Mouse (Mus musculus) E14TG2a.4 (cell line): ENCODE measurements at regions not wholly inside any gene's neighbourhood (a gene's known extent, or its start where the extent isn't known, plus 50 kb on each side); places are given as distances from the start of the nearest gene placed in this dataset.

Experiments
- CTCF ChIP-seq: conservative IDR thresholded peaks from 2 replicates; pipeline ENCODE4 v1.5.1; 2014; ENCODE audit warnings: low read length
- POU5F1 ChIP-seq: IDR thresholded peaks from 2 replicates; pipeline ENCODE4 v1.6.1; 2014; ENCODE audit warnings: low read length, borderline replicate concordance

DNA sequence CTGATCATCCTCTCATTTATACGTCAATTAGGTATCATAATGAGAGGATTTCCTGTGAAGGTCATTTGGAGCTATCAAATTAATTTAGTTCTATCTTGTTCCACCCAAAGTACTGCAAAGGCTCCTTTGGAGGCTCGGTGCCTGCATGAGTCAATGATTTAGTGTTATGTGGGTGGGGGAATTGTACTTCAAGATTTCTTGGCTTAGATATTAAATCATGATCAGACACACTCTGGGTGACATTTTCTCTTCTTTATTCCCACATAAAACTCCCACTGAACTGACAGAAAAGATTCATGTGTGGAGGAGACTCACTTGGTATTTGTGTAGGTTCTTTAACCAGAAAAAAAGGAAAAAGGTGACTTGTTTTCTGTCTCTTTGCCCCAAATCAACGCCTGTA is 372.6 kb upstream of the Actbl2 start:
- TF ChIP-seq CTCF (no peak), POU5F1 (no peak)
